Mouse (Mus musculus) limb, embryonic 13.5 days (tissue): ENCODE measurements at regions not wholly inside any gene's neighbourhood (a gene's known extent, or its start where the extent isn't known, plus 50 kb on each side); places are given as distances from the start of the nearest gene placed in this dataset.

Source experiments
- ATAC-seq: fragments of 200-750 bp; cut with Nextera tagmentation; 2 replicates; pipeline ENCODE4 v1.8.0; 2017; ENCODE audit warnings: low read depth, moderate number of reproducible peaks, moderate TSS enrichment; ENCODE audit not compliant: low FRiP score
- H3K27ac ChIP-seq: fragments of 300-500 bp; sonication (generic); 2 replicates; pipeline ENCODE4 v1.5.1; 2015; ENCODE audit warnings: inconsistent platforms, mild to moderate bottlenecking, moderate library complexity
- H3K27me3 ChIP-seq: fragments of 300-500 bp; sonication (generic); 2 replicates; pipeline ENCODE4 v1.6.1; 2015; ENCODE audit warnings: mild to moderate bottlenecking, inconsistent platforms
- H3K36me3 ChIP-seq: fragments of 300-500 bp; sonication (generic); 2 replicates; pipeline ENCODE4 v1.6.1; 2015; ENCODE audit warnings: inconsistent platforms, mild to moderate bottlenecking, moderate library complexity
- H3K4me1 ChIP-seq: fragments of 300-500 bp; sonication (generic); 2 replicates; pipeline ENCODE4 v1.6.1; 2015; ENCODE audit warnings: inconsistent platforms
- H3K4me2 ChIP-seq: fragments of 300-500 bp; sonication (generic); replicated peaks from 2 replicates; pipeline ENCODE4 v1.6.1; 2015; ENCODE audit warnings: inconsistent platforms, mild to moderate bottlenecking, moderate library complexity
- H3K4me3 ChIP-seq: fragments of 300-500 bp; sonication (generic); 2 replicates; pipeline ENCODE4 v1.5.1; 2015; ENCODE audit warnings: moderate library complexity, mild to moderate bottlenecking, inconsistent platforms
- H3K9ac ChIP-seq: fragments of 300-500 bp; sonication (generic); 2 replicates; pipeline ENCODE4 v1.6.1; 2015; ENCODE audit warnings: mild to moderate bottlenecking, inconsistent platforms
- H3K9me3 ChIP-seq: fragments of 300-500 bp; sonication (generic); 2 replicates; pipeline ENCODE4 v1.6.1; 2016; ENCODE audit warnings: inconsistent platforms
- WGBS: fragments of 180-500 bp; shearing (Covaris S2); methylation state at CpG from one replicate; pipeline ENCODE4 v1.1.7; 2015; 5-methylcytosine and 5-hydroxymethylcytosine counted together

DNA sequence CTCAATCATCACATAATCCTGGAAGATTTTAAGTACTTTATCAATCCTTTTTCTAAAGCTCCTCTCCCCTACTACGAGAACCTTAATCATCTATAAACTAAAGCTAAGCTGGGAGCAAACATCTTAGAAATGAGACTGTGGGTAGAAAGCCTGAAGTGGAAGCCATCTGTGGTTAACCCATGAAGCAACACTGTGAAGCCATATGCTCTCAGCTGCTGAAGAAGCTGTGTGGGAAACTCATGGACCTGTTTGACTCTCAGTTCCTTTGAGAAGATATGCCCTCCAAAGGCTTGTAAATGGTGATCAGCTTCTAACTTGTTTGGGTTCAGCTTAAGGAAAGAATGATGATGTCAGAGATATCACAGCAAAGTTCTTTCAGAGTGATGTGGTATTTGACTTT lies 372.2 kb upstream of the Mmadhc start:
- Histone ChIP-seq H3K9ac (no peak overlapping the region), H3K27me3 (no peaks in the 10 kb centered on the region), H3K9me3 (no peaks in the 10 kb centered on the region), H3K27ac (no peak overlapping the region), H3K4me1 (no peaks in the 10 kb centered on the region), H3K4me3 (no peak overlapping the region), H3K36me3 (no peaks in the 10 kb centered on the region), H3K4me2 (no peak overlapping the region)
- 72% methylated on average over 1 of the region's 1 CpGs for WGBS
- ATAC-seq: no peak

DNA sequence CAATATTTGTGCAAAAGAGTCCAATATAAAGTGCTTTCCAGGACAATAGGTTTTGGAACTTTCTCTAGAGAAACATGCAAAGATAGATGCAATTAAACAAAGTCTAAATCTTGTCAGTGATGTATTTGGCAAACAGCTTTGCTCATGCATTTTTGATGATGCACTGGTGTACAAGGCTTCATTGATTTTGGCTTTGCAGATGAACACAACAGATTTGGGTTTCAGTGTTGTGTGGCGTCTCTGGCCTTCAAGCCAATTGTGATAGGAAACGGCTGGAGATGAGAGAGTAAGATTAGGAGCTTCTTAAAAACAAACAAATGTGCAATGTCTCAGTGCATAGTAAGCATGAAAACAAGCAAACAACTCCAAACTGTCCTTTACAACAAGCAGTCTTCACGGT lies 370.6 kb upstream of the Mmadhc start:
- Histone ChIP-seq H3K4me1 (no peaks in the 10 kb centered on the region), H3K4me3 (no peak overlapping the region), H3K27me3 (no peaks in the 10 kb centered on the region), H3K9me3 (no peaks in the 10 kb centered on the region), H3K9ac (no peak overlapping the region), H3K36me3 (no peaks in the 10 kb centered on the region), H3K27ac (no peak overlapping the region), H3K4me2 (no peak overlapping the region)
- 62% methylated on average over 3 of the region's 3 CpGs for WGBS
- ATAC-seq: no peak

DNA sequence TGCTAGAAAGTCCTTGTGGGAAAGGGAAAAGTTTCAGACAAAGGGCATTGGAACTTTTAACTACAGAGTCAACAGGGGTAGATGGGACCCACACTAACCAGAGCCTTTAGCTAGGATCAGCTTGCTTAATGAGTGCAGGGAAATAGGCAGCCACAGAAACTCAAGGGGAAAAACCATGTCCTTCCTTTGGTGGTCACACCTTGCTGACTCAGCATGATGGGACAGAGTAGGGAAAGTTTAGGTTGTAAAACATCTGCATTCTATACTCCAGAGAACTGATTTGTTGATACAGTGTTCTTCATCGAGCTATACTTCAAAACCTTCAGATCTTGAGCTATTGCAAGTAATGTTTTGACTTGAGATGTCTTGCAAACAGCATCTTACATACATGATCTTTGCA lies 365.9 kb upstream of the Mmadhc start:
- Histone ChIP-seq H3K9me3 (no peaks in the 10 kb centered on the region), H3K36me3 (no peaks in the 10 kb centered on the region), H3K4me3 (no peak overlapping the region), H3K4me2 (no peak overlapping the region), H3K27me3 (no peaks in the 10 kb centered on the region), H3K27ac (no peak overlapping the region), H3K9ac (no peak overlapping the region), H3K4me1 (peaks cover 5% of the 10 kb centered on the region; the same call in 1 of the 2 replicates)
- WGBS: 75% methylated on average over 1 of the region's 1 CpGs
- no peak for ATAC-seq

DNA sequence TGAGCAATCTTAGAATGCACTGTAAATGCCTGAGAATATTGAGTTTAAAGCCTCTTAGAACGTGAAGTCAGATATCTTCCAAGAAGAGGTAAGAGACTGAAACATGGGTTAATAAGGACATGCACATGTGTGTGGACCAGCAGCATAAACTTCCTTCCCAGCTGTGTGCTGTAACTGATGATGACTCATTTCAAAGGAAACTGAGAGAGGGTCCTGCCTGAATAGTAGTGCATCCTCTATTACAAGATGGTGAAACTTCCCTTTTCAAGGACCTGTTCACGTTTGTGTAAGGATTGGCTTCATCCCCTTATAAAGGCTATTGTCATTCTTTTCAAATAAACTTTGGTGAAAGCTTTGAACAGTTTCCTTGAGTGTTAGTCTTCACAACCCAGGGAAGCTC lies 363.4 kb upstream of the Mmadhc start:
- Histone ChIP-seq H3K9ac (no peak overlapping the region), H3K4me1 (peaks cover 11% of the 10 kb centered on the region; the same call in 1 of the 2 replicates), H3K36me3 (no peaks in the 10 kb centered on the region), H3K27ac (no peak overlapping the region), H3K27me3 (no peaks in the 10 kb centered on the region), H3K9me3 (no peaks in the 10 kb centered on the region), H3K4me3 (no peak overlapping the region), H3K4me2 (no peak overlapping the region)
- WGBS: 64% methylated on average over 2 of the region's 2 CpGs
- ATAC-seq: no peak

DNA sequence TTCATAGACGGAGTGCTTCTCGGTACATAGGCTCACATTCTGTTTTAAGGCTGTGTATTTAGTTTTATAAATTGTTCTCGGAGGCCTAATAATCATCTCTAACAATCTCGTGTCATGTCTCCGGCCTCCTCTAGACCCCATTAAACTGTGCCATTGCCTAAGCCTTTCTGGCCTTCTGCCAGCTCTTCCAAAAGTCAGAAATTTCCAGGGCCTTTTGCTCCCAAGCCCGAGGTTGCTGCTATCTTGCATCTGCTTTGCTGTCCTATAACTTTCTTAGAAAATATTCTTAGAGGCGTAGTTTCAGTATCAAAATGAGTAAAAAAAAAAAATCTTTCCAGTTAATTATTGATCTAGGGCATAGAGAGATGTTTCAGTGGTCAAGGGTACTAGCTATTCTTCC lies 361.2 kb upstream of the Mmadhc start:
- Histone ChIP-seq H3K4me2 (no peak overlapping the region), H3K36me3 (no peaks in the 10 kb centered on the region), H3K9me3 (no peaks in the 10 kb centered on the region), H3K27ac (no peak overlapping the region), H3K9ac (no peak overlapping the region), H3K4me1 (peaks cover 14% of the 10 kb centered on the region; the same call in 1 of the 2 replicates), H3K27me3 (no peaks in the 10 kb centered on the region), H3K4me3 (no peak overlapping the region)
- no peak for ATAC-seq
- 47% methylated on average over 7 of the region's 7 CpGs for WGBS

DNA sequence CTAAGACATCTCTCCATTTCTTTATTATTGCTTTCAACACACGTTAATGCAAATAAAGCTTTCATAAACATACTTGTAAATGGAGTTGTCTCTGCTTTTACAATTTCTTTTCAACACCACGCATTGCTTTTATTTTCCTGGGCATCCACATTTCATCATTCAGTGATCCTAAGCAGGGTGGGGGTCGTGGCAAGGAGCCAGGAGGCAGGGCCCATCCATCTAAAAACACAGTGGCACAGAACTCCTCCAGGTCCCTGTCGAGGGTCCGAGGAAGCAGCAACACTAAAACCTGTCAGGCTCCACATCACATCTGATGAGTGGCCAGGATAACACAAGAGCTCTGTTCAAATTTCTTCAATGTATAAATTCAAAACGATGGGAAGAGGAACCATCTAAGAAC lies 359.8 kb upstream of the Mmadhc start:
- Histone ChIP-seq H3K27ac (no peak overlapping the region), H3K36me3 (no peaks in the 10 kb centered on the region)
- WGBS: 83% methylated on average over 6 of the region's 6 CpGs

DNA sequence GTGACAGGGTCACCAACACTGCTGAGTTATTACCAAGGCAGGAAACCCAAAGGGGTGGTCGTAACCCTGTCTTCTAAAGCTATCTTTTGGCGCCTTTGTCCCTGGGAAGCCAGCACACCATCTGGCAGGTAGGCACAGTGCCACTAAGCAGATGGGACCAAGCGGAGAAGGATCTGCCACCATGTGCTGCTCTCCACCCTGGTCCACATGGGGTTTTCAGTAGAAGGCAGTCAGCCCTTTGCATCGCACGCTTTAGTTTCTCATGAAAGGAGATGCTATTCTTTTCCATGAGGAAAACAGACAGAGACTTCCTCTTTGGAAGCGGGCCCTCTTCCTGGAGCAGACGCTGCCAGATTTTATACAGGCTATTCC lies 358.3 kb upstream of the Mmadhc start:
- H3K9me3 ChIP-seq: no peaks in the 10 kb centered on the region
- H3K27me3 ChIP-seq: no peaks in the 10 kb centered on the region
- H3K27ac ChIP-seq: no peak overlapping the region
- H3K4me3 ChIP-seq: no peak overlapping the region
- 66% methylated on average over 7 of the region's 7 CpGs for WGBS
- H3K36me3 ChIP-seq: no peaks in the 10 kb centered on the region
- no peak overlapping the region for H3K9ac ChIP-seq
- ATAC-seq: no peak
- H3K4me2 ChIP-seq: no peak overlapping the region
- H3K4me1 ChIP-seq: peaks cover 15% of the 10 kb centered on the region; the same call in 1 of the 2 replicates

More for the DNA sequence above, 359.8 kb upstream of the Mmadhc start:
- H3K9ac ChIP-seq: no peak overlapping the region
- H3K4me2 ChIP-seq: no peak overlapping the region
- peaks cover 14% of the 10 kb centered on the region; the same call in 1 of the 2 replicates for H3K4me1 ChIP-seq
- no peaks in the 10 kb centered on the region for H3K9me3 ChIP-seq
- no peaks in the 10 kb centered on the region for H3K27me3 ChIP-seq
- no peak overlapping the region for H3K4me3 ChIP-seq
- ATAC-seq: no peak

DNA sequence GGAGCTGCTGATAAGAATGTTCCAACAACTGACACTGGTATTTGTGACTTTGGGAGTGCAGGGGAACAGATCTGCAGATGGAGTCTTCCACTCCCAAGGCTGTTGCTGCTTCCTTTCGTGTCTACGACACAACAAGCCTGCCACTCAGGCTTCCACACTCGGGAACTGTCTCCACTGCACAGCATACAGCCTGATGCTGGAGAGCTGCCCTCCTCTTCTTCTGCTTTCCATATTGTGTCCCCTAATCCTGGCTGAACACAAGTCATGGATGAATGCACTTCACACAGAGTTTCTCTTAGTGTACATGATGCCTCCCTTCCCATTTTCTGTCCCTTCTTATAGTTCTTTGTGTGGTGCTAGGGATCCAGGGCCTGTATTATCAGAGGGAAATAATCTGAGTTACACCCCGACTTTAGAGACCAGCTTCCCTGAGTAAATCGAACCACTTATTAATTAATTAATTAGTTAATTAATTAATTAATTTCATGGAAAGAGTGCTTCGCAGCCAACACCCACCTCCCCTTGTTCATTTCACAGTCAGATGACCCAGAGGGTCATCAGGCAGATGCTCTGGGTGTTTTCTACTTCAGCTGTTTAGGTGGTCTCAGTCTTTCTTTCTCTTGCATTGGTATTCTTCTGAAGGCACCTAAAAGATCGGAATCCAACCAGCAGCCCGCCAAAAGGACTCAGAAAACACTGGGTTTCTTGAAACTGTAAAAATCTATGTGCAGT lies 357.8 kb upstream of the Mmadhc start:
- no peaks in the 10 kb centered on the region for H3K27me3 ChIP-seq
- no peak for ATAC-seq
- no peaks in the 10 kb centered on the region for H3K36me3 ChIP-seq
- H3K4me2 ChIP-seq: no peak overlapping the region
- 84% methylated on average over 8 of the region's 8 CpGs for WGBS
- no peak overlapping the region for H3K9ac ChIP-seq
- H3K9me3 ChIP-seq: no peaks in the 10 kb centered on the region
- no peak overlapping the region for H3K4me3 ChIP-seq
- no peak overlapping the region for H3K27ac ChIP-seq
- peaks cover 17% of the 10 kb centered on the region; the same call in 1 of the 2 replicates for H3K4me1 ChIP-seq

DNA sequence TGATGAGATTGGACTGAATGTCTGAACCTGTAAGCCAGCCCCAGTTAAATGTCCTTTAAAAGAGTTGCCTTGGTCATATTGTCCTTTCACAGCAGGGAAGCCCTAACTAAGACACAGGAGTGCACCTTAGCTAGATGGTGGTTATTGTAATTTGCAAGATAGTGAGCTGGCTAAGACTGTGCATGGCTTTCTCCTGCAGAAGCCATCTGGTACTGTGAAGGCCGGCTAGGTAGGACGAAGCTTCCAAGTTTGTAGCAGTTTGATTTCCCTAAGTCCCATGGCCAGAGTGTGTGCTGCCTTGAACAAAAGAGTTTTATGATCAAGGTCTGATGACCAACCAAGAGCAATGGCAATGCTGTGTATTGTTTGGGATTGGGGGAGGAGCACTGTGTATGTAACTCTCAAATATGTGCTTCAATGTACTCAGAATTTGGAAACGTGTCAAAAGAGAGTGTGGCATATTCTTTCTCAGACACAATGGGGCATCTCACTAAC lies 356.6 kb upstream of the Mmadhc start:
- WGBS: 83% methylated on average over 3 of the region's 3 CpGs
- no peak for ATAC-seq
- H3K9ac ChIP-seq: no peak overlapping the region

DNA sequence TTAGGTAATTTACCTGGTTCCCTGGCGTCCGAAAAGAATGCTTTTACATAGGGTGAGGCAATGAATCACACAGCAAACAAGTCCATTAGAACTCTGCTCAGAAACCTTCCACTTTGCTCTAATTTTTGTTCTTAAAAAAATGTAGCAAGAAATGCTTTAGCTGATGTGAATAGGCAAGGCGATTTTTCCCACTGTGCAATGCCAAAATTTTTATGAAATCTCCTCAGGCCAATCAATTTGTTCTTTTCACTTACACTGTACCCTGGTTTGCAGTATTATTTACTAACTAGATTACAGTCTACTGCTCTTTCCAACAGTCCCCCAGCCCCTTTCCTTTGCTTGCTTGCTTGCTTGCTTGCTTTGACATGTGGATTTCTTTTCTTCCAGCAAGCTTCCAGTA lies 353.1 kb upstream of the Mmadhc start:
- no peak for ATAC-seq
- no peak overlapping the region for H3K4me3 ChIP-seq
- 0 out of 2 replicates have a peak, but pooled peaks cover 3% of the 10 kb centered on the region for H3K4me1 ChIP-seq
- no peaks in the 10 kb centered on the region for H3K36me3 ChIP-seq
- no peak overlapping the region for H3K27ac ChIP-seq
- WGBS: 77% methylated on average over 3 of the region's 3 CpGs
- no peaks in the 10 kb centered on the region for H3K9me3 ChIP-seq
- no peak overlapping the region for H3K9ac ChIP-seq
- no peaks in the 10 kb centered on the region for H3K27me3 ChIP-seq
- no peak overlapping the region for H3K4me2 ChIP-seq

More for the DNA sequence above, 356.6 kb upstream of the Mmadhc start:
- H3K27me3 ChIP-seq: no peaks in the 10 kb centered on the region
- H3K9me3 ChIP-seq: no peaks in the 10 kb centered on the region
- no peak overlapping the region for H3K4me3 ChIP-seq
- peaks cover 17% of the 10 kb centered on the region; the same call in 1 of the 2 replicates for H3K4me1 ChIP-seq
- H3K4me2 ChIP-seq: no peak overlapping the region
- no peaks in the 10 kb centered on the region for H3K36me3 ChIP-seq
- H3K27ac ChIP-seq: no peak overlapping the region

DNA sequence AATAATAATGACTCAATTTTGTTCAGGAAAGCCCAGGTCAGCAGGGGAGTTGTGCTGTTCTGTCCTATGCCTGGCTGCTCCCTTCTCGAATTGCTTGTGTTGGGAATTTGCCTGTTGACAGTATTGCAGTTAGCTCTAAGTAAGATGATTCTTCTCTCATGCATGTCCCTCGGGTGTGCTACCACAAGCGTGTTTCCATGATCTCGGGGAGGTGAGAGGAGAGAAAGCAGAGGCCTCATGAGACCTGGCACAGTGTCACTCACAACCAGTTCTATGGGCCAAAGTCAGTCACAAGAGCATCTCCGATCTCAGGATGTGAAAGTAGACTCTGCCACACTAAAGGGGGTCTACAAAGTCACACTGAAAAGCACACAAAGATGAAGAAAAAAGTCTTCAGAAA lies 346.6 kb upstream of the Mmadhc start:
- whole genome bisulfite sequencing: 72% methylated on average over 5 of the region's 5 CpGs
- H3K9ac ChIP-seq: no peak overlapping the region
- no peak for ATAC-seq
- no peaks in the 10 kb centered on the region for H3K4me1 ChIP-seq
- no peaks in the 10 kb centered on the region for H3K36me3 ChIP-seq
- H3K4me3 ChIP-seq: no peak overlapping the region
- H3K27ac ChIP-seq: no peak overlapping the region
- H3K4me2 ChIP-seq: no peak overlapping the region
- H3K9me3 ChIP-seq: no peaks in the 10 kb centered on the region
- H3K27me3 ChIP-seq: no peaks in the 10 kb centered on the region

DNA sequence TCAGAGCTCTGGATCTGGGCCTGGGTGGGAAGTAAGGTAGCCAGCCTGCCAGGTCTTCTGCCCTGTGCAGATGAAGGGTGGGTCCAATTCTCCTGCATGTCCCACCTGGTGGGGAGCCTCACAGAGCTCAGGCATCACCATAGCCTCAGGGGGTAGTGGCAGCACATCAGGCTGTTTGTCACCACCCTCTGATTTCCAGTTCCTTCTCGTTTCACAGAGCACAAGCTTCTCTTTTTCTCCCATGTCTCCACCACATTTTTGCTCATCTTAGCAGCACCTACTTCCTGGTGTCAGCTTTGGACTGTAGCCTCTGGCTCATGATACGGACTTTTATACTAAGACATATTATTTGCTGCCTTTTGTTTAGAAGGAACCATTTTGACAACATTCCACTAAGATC lies 345.6 kb upstream of the Mmadhc start:
- 69% methylated on average over 2 of the region's 2 CpGs for WGBS

DNA sequence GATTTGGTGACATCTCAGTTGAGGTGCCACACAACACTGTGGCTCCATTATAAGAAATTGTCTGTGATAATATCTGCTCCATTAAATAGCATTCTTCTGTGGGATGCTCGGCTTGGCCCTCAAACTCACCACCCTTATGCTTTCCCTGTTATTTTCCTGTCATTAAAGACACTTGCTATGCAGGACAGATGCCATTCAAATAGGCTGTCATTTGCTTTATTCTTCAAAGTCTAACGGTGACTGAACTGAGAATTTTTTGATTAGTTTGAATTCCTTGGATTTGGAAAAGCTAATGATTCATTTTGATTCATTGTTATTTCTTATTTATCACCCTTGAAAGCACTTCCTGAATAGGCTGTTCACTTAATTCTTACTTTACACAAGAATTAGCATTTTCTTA lies 339.3 kb upstream of the Mmadhc start:
- Histone ChIP-seq H3K9ac (no peak overlapping the region), H3K27ac (no peak overlapping the region), H3K4me1 (no peaks in the 10 kb centered on the region), H3K4me3 (no peak overlapping the region), H3K27me3 (no peaks in the 10 kb centered on the region), H3K36me3 (no peaks in the 10 kb centered on the region), H3K9me3 (no peaks in the 10 kb centered on the region), H3K4me2 (no peak overlapping the region)
- WGBS: 72% methylated on average over 2 of the region's 2 CpGs
- ATAC-seq: no peak

More for the DNA sequence above, 345.6 kb upstream of the Mmadhc start:
- no peak for ATAC-seq
- Histone ChIP-seq H3K4me2 (no peak overlapping the region), H3K4me3 (no peak overlapping the region), H3K27me3 (no peaks in the 10 kb centered on the region), H3K9me3 (no peaks in the 10 kb centered on the region), H3K9ac (no peak overlapping the region), H3K4me1 (no peaks in the 10 kb centered on the region), H3K36me3 (no peaks in the 10 kb centered on the region), H3K27ac (no peak overlapping the region)
